Mouse (Mus musculus) midbrain, embryonic 14.5 days (tissue): ENCODE measurements around the gene S100a4. TPM values are rescaled to one million over a fixed set of nuclear protein-coding genes. Genes with fewer than 3 reads are reported as not detected.
A peak's percentile ranks its signal among the peaks of the same experiment; 100 is the strongest.

Source experiments
- ATAC-seq: fragments of 200-750 bp; cut with Nextera tagmentation; 2 replicates; pipeline ENCODE4 v1.8.0; 2017; ENCODE audit warnings: moderate number of reproducible peaks, moderate library complexity; ENCODE audit not compliant: low FRiP score, low TSS enrichment
- DNase-seq: peaks from one replicate; pipeline ENCODE4 v3.0.0-alpha.2; 2015
- H3K27ac ChIP-seq: fragments of 300-500 bp; sonication (generic); replicated peaks from 2 replicates; pipeline ENCODE4 v1.5.1; 2014; ENCODE audit warnings: mild to moderate bottlenecking, low read depth, low read length, moderate library complexity
- H3K27me3 ChIP-seq: fragments of 300-500 bp; sonication (generic); 2 replicates; pipeline ENCODE4 v1.6.1; 2014; ENCODE audit warnings: low read length, control low read depth, mixed read lengths; ENCODE audit not compliant: control insufficient read depth, insufficient read depth
- H3K36me3 ChIP-seq: fragments of 300-500 bp; sonication (generic); 2 replicates; pipeline ENCODE4 v1.6.1; 2014; ENCODE audit warnings: low read length, control low read depth; ENCODE audit not compliant: control insufficient read depth, insufficient read depth
- H3K4me1 ChIP-seq: fragments of 300-500 bp; sonication (generic); 2 replicates; pipeline ENCODE4 v1.6.1; 2014; ENCODE audit warnings: mild to moderate bottlenecking, antibody characterized with exemption, low read length, control low read depth; ENCODE audit not compliant: control insufficient read depth, insufficient read depth
- H3K4me2 ChIP-seq: fragments of 300-500 bp; sonication (generic); 2 replicates; pipeline ENCODE4 v1.6.1; 2014; ENCODE audit warnings: mild to moderate bottlenecking, low read length, moderate library complexity
- H3K4me3 ChIP-seq: fragments of 300-500 bp; sonication (generic); replicated peaks from 2 replicates; pipeline ENCODE4 v1.5.1; 2014; ENCODE audit warnings: low read depth, low read length
- H3K9ac ChIP-seq: fragments of 300-500 bp; sonication (generic); replicated peaks from 2 replicates; pipeline ENCODE4 v1.6.1; 2014; ENCODE audit warnings: mild to moderate bottlenecking, low read length, moderate library complexity
- H3K9me3 ChIP-seq: fragments of 300-500 bp; sonication (generic); 2 replicates; pipeline ENCODE4 v1.6.1; 2016; ENCODE audit warnings: low read length, control low read depth, mixed read lengths; ENCODE audit not compliant: control insufficient read depth
- WGBS: fragments of 180-500 bp; shearing (Covaris S2); extraction: QIAGEN DNeasy Blood & Tissue Kit; methylation state at CpG from one replicate; pipeline ENCODE4 v1.1.7; 2014; 5-methylcytosine and 5-hydroxymethylcytosine counted together
- polyA plus RNA-seq: library from polyadenylated mRNA; unstranded; fragments of >200 nt; fragmentation: Nextera tagmentation; extraction: Ambion mirVana; gene quantifications from 2 replicates; pipeline ENCODE4 v1.2.1, GENCODE M21; 2014

Gene S100a4
- polyA plus RNA-seq, 1 experiment from 2014 or later: 1.5 TPM

- Histone ChIP-seq H3K4me3 (no peak overlapping the region), H3K36me3 (no peaks in the 10 kb centered on the region), H3K9me3 (no peaks in the 10 kb centered on the region), H3K4me1 (peaks cover 13% of the 10 kb centered on the region), H3K27me3 (no peaks in the 10 kb centered on the region), H3K9ac (no peak overlapping the region), H3K4me2 (no peak overlapping the region), H3K27ac (no peak overlapping the region)
- ATAC-seq: no peak
- WGBS: 80% methylated on average over 5 of the region's 5 CpGs
- DNase-seq: no peak
These were observed 21.9 kb downstream of the S100a4 start for GRCm38 (mm10) chr3:90625496-90625895.

DNA sequence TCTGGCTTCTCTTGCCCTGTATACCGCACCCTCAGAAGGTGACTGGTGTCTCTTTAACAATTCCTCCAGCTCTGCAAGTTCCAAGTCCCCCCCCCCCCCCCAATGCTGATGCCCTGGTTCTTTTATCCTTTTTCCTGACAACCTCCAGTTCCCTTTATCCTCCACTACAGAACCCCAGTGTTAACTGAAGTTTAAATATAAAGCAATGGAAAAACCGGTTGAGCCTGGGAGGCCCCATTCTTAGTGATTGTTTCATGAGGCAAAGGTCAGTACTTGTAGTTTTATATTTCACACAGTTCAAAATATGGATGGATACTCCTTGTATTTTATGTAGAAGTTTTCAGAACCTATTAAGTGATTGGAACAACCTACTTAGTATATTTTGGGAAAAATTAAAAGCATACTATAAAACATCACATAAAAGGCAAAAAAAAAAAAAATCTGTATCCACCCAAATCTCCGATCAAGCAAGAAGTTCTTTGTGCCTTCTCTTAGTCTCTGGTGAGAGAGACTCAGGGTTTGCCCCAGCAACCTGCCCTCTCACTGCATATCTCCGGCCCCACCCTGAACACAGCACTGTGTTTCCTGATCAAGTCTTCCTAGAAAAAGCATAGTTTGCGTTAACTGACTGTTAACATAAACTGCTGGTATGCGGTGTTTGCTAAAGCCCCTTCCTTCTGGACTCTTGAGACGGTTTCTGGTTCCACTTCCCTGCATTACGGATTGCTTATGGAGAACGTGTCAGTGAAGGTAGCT, 22.9 kb downstream of the S100a4 start:
- no peaks in the 10 kb centered on the region for H3K36me3 ChIP-seq
- H3K4me1 ChIP-seq: peaks cover 13% of the 10 kb centered on the region
- no peak overlapping the region for H3K27ac ChIP-seq
- H3K9ac ChIP-seq: no peak overlapping the region
- no peaks in the 10 kb centered on the region for H3K9me3 ChIP-seq
- H3K4me2 ChIP-seq: no peak overlapping the region
- no peak overlapping the region for H3K4me3 ChIP-seq
- ATAC-seq (no peak), DNase-seq (no peak)
- WGBS: 81% methylated on average over 9 of the region's 9 CpGs
- H3K27me3 ChIP-seq: no peaks in the 10 kb centered on the region

DNA sequence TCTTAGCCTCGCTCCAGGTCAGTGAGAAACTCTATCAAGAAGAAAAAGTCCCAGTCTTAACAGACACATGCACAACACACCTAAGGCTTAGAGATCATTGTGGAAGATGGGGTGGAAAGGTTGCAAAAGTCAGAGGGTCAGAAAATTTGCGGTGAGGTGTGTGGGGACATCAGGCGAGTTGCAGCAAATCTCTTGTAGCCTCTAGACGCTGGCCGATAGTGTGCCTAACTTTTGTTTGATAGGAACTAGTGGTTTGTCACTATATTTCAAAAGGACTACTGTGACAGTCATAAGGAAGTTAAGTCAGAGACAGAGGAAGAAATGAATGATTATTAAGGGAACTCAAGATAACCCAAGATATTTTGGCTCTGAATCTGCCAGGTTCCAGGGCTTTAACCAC, 23.8 kb downstream of the S100a4 start:
- H3K4me3 ChIP-seq: no peak overlapping the region
- H3K9me3 ChIP-seq: no peaks in the 10 kb centered on the region
- H3K9ac ChIP-seq: no peak overlapping the region
- DNase-seq (no peak), ATAC-seq (no peak)
- WGBS: 95% methylated on average over 5 of the region's 5 CpGs
- H3K4me1 ChIP-seq: peaks cover 13% of the 10 kb centered on the region
- H3K27me3 ChIP-seq: no peaks in the 10 kb centered on the region
- H3K4me2 ChIP-seq: no peak overlapping the region
- no peak overlapping the region for H3K27ac ChIP-seq
- no peaks in the 10 kb centered on the region for H3K36me3 ChIP-seq

DNA sequence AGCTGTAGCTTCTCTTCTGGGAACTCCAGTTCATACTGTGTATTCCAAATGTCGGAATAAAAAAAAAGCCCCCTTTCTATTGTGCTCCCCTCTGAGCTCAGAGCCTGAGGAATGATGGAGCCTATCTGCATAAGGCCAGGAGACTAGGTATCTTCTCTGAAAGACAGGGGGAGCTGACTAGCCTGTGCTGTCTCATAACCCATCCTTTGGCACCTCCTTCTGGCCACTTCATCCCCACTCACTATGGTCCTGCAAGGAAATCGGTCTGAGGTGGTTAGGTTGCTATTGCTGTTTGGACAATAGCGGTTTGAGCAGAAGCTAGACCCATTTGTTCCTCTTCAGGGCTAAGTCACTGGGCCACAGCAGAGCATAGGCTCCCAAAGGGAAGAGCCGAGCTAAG, 24.2 kb downstream of the S100a4 start:
- no peak overlapping the region for H3K9ac ChIP-seq
- DNase-seq: peak; percentile 32
- H3K4me2 ChIP-seq: no peak overlapping the region
- no peak overlapping the region for H3K4me3 ChIP-seq
- ATAC-seq: no peak
- 57% methylated on average over 4 of the region's 4 CpGs for WGBS
- H3K36me3 ChIP-seq: no peaks in the 10 kb centered on the region
- no peak overlapping the region for H3K27ac ChIP-seq
- H3K27me3 ChIP-seq: no peaks in the 10 kb centered on the region
- H3K4me1 ChIP-seq: peaks cover 13% of the 10 kb centered on the region
- no peaks in the 10 kb centered on the region for H3K9me3 ChIP-seq

- Histone ChIP-seq H3K4me3 (no peak overlapping the region), H3K9ac (no peak overlapping the region), H3K36me3 (no peaks in the 10 kb centered on the region), H3K27me3 (no peaks in the 10 kb centered on the region), H3K4me2 (no peak overlapping the region), H3K4me1 (0 out of 2 replicates have a peak, but pooled peaks cover under 1% of the 10 kb centered on the region), H3K9me3 (no peaks in the 10 kb centered on the region), H3K27ac (no peak overlapping the region)
- 82% methylated on average over 2 of the region's 2 CpGs for WGBS
- no peak for DNase-seq
- no peak for ATAC-seq
These were observed 25.7 kb downstream of the S100a4 start for GRCm38 (mm10) chr3:90629298-90629697.

DNA sequence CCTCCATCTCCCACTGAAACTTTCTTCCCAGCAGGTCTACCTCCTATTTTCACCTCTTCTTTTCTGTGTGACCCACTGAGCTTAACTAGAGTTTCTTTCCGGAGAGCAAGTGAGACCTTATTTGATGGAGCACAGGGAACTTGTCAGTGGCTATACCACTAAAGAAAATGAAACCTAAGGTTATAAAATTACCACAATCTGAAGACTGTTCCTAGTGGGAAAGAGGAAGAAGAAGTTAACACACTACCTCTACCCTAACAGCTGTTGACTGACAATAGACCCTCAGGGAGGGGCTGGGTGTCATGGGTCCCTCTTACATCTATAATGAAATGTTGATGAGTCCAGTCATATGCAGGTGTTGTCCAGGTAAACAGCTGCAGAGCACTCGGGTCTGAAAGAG, 28.4 kb downstream of the S100a4 start:
- H3K4me1 ChIP-seq: no peaks in the 10 kb centered on the region
- H3K27me3 ChIP-seq: no peaks in the 10 kb centered on the region
- DNase-seq: no peak
- H3K9ac ChIP-seq: no peak overlapping the region
- 80% methylated on average over 2 of the region's 2 CpGs for WGBS
- H3K27ac ChIP-seq: no peak overlapping the region
- no peak for ATAC-seq
- H3K4me3 ChIP-seq: no peak overlapping the region
- H3K36me3 ChIP-seq: no peaks in the 10 kb centered on the region
- H3K9me3 ChIP-seq: no peaks in the 10 kb centered on the region
- H3K4me2 ChIP-seq: no peak overlapping the region

- H3K27ac ChIP-seq: no peak overlapping the region
- no peak overlapping the region for H3K4me2 ChIP-seq
- H3K4me3 ChIP-seq: no peak overlapping the region
- H3K9me3 ChIP-seq: no peaks in the 10 kb centered on the region
- WGBS: 86% methylated on average over 1 of the region's 1 CpGs
- no peaks in the 10 kb centered on the region for H3K36me3 ChIP-seq
- DNase-seq: no peak
- no peak overlapping the region for H3K9ac ChIP-seq
- H3K4me1 ChIP-seq: no peaks in the 10 kb centered on the region
- H3K27me3 ChIP-seq: no peaks in the 10 kb centered on the region
- ATAC-seq: no peak
These were observed 35.1 kb downstream of the S100a4 start for GRCm38 (mm10) chr3:90638511-90639275.

DNA sequence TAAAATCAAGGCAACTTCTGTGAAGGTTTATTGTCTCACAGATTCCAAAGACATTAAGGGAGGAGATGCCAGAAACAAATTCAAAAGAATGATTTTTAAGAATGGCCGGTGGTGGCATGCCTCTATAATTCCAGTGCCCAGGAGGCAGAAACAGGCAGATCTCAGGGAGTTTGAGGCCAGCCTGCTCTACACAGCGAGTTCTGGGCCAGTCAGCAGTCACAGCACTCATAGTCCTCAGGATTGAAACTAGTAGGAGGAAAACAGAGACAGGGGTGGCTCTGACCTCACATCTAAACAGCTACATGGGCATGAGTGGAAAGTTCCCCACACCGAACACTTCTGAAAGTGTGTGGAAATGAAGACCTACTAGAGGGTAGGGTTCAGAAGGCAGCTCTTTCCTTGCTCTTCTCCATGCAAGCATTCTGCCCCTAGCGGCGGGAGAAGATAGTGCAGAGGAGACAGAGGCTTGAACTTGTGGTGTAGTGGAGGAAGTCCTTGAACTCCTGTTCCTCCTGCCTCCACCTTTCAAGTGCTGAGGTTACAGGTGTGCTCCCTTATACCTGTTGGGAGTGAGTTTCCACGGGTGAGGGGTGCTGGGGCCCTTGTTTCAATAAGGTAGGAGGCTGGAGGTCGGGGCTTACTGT, 36.1 kb downstream of the S100a4 start:
- no peak for ATAC-seq
- peak; percentile 17 for DNase-seq
- Histone ChIP-seq H3K4me3 (no peak overlapping the region), H3K36me3 (no peaks in the 10 kb centered on the region), H3K27ac (no peak overlapping the region), H3K4me2 (no peak overlapping the region), H3K4me1 (no peaks in the 10 kb centered on the region), H3K27me3 (no peaks in the 10 kb centered on the region), H3K9ac (no peak overlapping the region), H3K9me3 (no peaks in the 10 kb centered on the region)
- WGBS: 55% methylated on average over 7 of the region's 7 CpGs
